8 mouse cellular contexts compared by ENCODE assay signal in genomic region chr7:109114950-109115349, GRCm38 (mm10). TPM values are rescaled to one million over a fixed set of nuclear protein-coding genes. Genes with fewer than 3 reads are reported as not detected.
DNase-seq lines count a peak whose midpoint lies in the region; ATAC-seq and TF ChIP-seq lines count a peak whose summit lies in the region.

No protein-coding gene starts in this region.

- no peaks in the 10 kb centered on the region for H3K27me3 ChIP-seq in hindbrain, embryonic 12.5 days
- no peaks in the 10 kb centered on the region for H3K27me3 ChIP-seq in midbrain, embryonic 12.5 days
- H3K27me3 ChIP-seq in cerebellum, adult 2 months (ENCODE audit: control insufficient read depth, insufficient read depth, low read length): no peaks in the 10 kb centered on the region

- H3K27ac ChIP-seq in hindbrain, embryonic 12.5 days: peak overlapping the region; percentile 76
- H3K27ac ChIP-seq in midbrain, embryonic 12.5 days (replicated peaks): peak overlapping the region; percentile 71
- no peak overlapping the region for H3K27ac ChIP-seq in cerebellum, adult 2 months (ENCODE audit: insufficient read depth, low read length)

- no peaks in the 10 kb centered on the region for H3K9me3 ChIP-seq in hindbrain, embryonic 12.5 days (replicated peaks)
- H3K9me3 ChIP-seq in midbrain, embryonic 12.5 days: no peaks in the 10 kb centered on the region

- H3K4me2 ChIP-seq in hindbrain, embryonic 12.5 days (replicated peaks): peak overlapping the region; percentile 30; the same call in 1 of the 2 replicates
- 0 out of 2 replicates have a peak overlapping the region, but pooled peaks have one; percentile 3 for H3K4me2 ChIP-seq in midbrain, embryonic 12.5 days (replicated peaks)

- ATAC-seq in hindbrain, embryonic 12.5 days (ENCODE audit: low FRiP score): peak; percentile 87
- ATAC-seq in midbrain, embryonic 12.5 days (ENCODE audit: low FRiP score, low read depth): peak; percentile 86

- WGBS in hindbrain, embryonic 12.5 days: 17% methylated on average over 10 of the region's 10 CpGs
- WGBS in midbrain, embryonic 12.5 days: 27% methylated on average over 10 of the region's 10 CpGs
- 55% methylated on average over 10 of the region's 10 CpGs for WGBS in cerebellum, adult 2 months

- no peak for TF ChIP-seq CTCF in cerebellum, adult 2 months (IDR thresholded peaks at IDR 0.05; ENCODE audit: borderline replicate concordance, insufficient read depth, low read depth, low read length)

- DNase-seq in MEL-GATA-1-ER (ENCODE audit: extremely low read depth, low read depth): peak; percentile 84
- DNase-seq in embryo, embryonic 10 days (ENCODE audit: low spot score): peak; percentile 64
- no peak for DNase-seq in right cerebral cortex, postnatal 10 days (ENCODE audit: low spot score in 2 of 2)
- no peak for DNase-seq in thymus, postnatal 36 days
- no peak for DNase-seq in layer of hippocampus, postnatal 10 days (ENCODE audit: low spot score in 2 of 2)
- no peak for DNase-seq in cerebellum, adult 2 months

- H3K36me3 ChIP-seq in hindbrain, embryonic 12.5 days: no peaks in the 10 kb centered on the region
- H3K36me3 ChIP-seq in midbrain, embryonic 12.5 days: no peaks in the 10 kb centered on the region

- no peak overlapping the region for H3K9ac ChIP-seq in hindbrain, embryonic 12.5 days
- H3K9ac ChIP-seq in midbrain, embryonic 12.5 days (replicated peaks): no peak overlapping the region

- peaks cover 13% of the 10 kb centered on the region; the same call in 1 of the 2 replicates for H3K4me1 ChIP-seq in hindbrain, embryonic 12.5 days
- peaks cover 31% of the 10 kb centered on the region for H3K4me1 ChIP-seq in midbrain, embryonic 12.5 days
- H3K4me1 ChIP-seq in cerebellum, adult 2 months (ENCODE audit: control insufficient read depth, insufficient read depth, low read length): no peaks in the 10 kb centered on the region

- H3K4me3 ChIP-seq in hindbrain, embryonic 12.5 days: no peak overlapping the region
- H3K4me3 ChIP-seq in midbrain, embryonic 12.5 days: no peak overlapping the region
- H3K4me3 ChIP-seq in cerebellum, adult 2 months (replicated peaks; ENCODE audit: insufficient read depth, low read depth, low read length): no peak overlapping the region

- no peak for TF ChIP-seq POLR2A in cerebellum, adult 2 months (IDR thresholded peaks at IDR 0.05; ENCODE audit: borderline replicate concordance, insufficient read depth, low read length)

RNA-seq across cellular contexts. Expression of gene Ric3, which starts 31.8 kb away (rescaled TPM):
- 21.9 and 23.5 TPM in 2 replicates for polyA plus RNA-seq in hindbrain, embryonic 12.5 days (2016; fragmentation: Nextera tagmentation; extraction: Ambion mirVana)
- polyA plus RNA-seq in midbrain, embryonic 12.5 days (2016; fragmentation: Nextera tagmentation; extraction: Ambion mirVana): 29.5 and 30.4 TPM in 2 replicates
- total RNA-seq in layer of hippocampus, postnatal 10 days (2021): 10 to 100 TPM; 47.3 to 52.1 TPM
- polyA plus RNA-seq in cerebellum, adult 2 months (2012; rRNA removed): 61.6 and 66.0 TPM in 2 replicates

Comparison
In these comparisons a context has a peak if more than half of its experiments do, and no peak if none do; other contexts are left out.
1. DNase-seq: peak in MEL-GATA-1-ER (single experiment) and embryo, embryonic 10 days (single experiment); none in right cerebral cortex, postnatal 10 days (0 of 2), thymus, postnatal 36 days (0 of 2), layer of hippocampus, postnatal 10 days (0 of 2) and cerebellum, adult 2 months (0 of 2).